Mouse (Mus musculus): ENCODE measurements around the gene Nrcam.

The Nrcam gene

GRCm38 (mm10) chr12:44437046-44437827 is 108.6 kb downstream of the Nrcam start:
- CTCF ChIA-PET = no interaction called here

- CTCF ChIA-PET = no interaction called here
These were observed 110.2 kb downstream of the Nrcam start for GRCm38 (mm10) chr12:44438884-44439283.

- CTCF ChIA-PET = no interaction called here
These were observed 111.5 kb downstream of the Nrcam start for GRCm38 (mm10) chr12:44440230-44440629.

- CTCF ChIA-PET = no interaction called here
These were observed 122.2 kb downstream of the Nrcam start for GRCm38 (mm10) chr12:44450930-44451329.

- CTCF ChIA-PET = no interaction called here
These were observed 123.1 kb downstream of the Nrcam start for GRCm38 (mm10) chr12:44451742-44452141.

GRCm38 (mm10) chr12:44453791-44454190 is 125.1 kb downstream of the Nrcam start:
- CTCF ChIA-PET = no interaction called here

GRCm38 (mm10) chr12:44457961-44458360 is 129.3 kb downstream of the Nrcam start:
- CTCF ChIA-PET = no interaction called here

GRCm38 (mm10) chr12:44462436-44462835 is 133.8 kb downstream of the Nrcam start:
- CTCF ChIA-PET = no interaction called here

GRCm38 (mm10) chr12:44462976-44463375 is 134.3 kb downstream of the Nrcam start:
- CTCF ChIA-PET = no interaction called here

- CTCF ChIA-PET = no interaction called here
These were observed 142.4 kb downstream of the Nrcam start for GRCm38 (mm10) chr12:44471073-44471472.

- CTCF ChIA-PET = no interaction called here
These were observed 146.7 kb downstream of the Nrcam start for GRCm38 (mm10) chr12:44475355-44475754.

- CTCF ChIA-PET = interaction anchor here (0.7 kb wide), 1 partner anchor 1120 kb away, joined by 3 read pairs; no protein-coding TSS in a partner anchor
These were observed 150.8 kb downstream of the Nrcam start for GRCm38 (mm10) chr12:44479260-44480030.

- CTCF ChIA-PET = interaction anchor here (0.7 kb wide), 1 partner anchor 1120 kb away, joined by 3 read pairs; no protein-coding TSS in a partner anchor
These were observed 151.3 kb downstream of the Nrcam start for GRCm38 (mm10) chr12:44480031-44480419.

GRCm38 (mm10) chr12:44481415-44481814 is 152.7 kb downstream of the Nrcam start:
- CTCF ChIA-PET = no interaction called here

GRCm38 (mm10) chr12:44492759-44493479 is 164.2 kb downstream of the Nrcam start:
- CTCF ChIA-PET = no interaction called here

GRCm38 (mm10) chr12:44497762-44498161 is 169.1 kb downstream of the Nrcam start:
- CTCF ChIA-PET = interaction anchor here (1.0 kb wide), 1 partner anchor 100 kb away, joined by 5 read pairs; no protein-coding TSS in a partner anchor

GRCm38 (mm10) chr12:44498872-44499271 is 170.2 kb downstream of the Nrcam start:
- CTCF ChIA-PET = interaction anchor here (1.0 kb wide), 1 partner anchor 101 kb away, joined by 5 read pairs; no protein-coding TSS in a partner anchor

- CTCF ChIA-PET = no interaction called here
These were observed 173.3 kb downstream of the Nrcam start for GRCm38 (mm10) chr12:44501807-44502487.

- CTCF ChIA-PET = no interaction called here
These were observed 175.1 kb downstream of the Nrcam start for GRCm38 (mm10) chr12:44503737-44504136.

GRCm38 (mm10) chr12:44508635-44509034 is 179.9 kb downstream of the Nrcam start:
- CTCF ChIA-PET = no interaction called here

GRCm38 (mm10) chr12:44509406-44510104 is 180.9 kb downstream of the Nrcam start:
- CTCF ChIA-PET = no interaction called here
